Mouse (Mus musculus): ENCODE results near the gene Trim66. TPM values are rescaled to one million over a fixed set of nuclear protein-coding genes. Genes with fewer than 3 reads are reported as not detected.

Gene Trim66
- total RNA-seq, 2 experiments from 2014 or later: 0.05 to 0.11 TPM

DNA sequence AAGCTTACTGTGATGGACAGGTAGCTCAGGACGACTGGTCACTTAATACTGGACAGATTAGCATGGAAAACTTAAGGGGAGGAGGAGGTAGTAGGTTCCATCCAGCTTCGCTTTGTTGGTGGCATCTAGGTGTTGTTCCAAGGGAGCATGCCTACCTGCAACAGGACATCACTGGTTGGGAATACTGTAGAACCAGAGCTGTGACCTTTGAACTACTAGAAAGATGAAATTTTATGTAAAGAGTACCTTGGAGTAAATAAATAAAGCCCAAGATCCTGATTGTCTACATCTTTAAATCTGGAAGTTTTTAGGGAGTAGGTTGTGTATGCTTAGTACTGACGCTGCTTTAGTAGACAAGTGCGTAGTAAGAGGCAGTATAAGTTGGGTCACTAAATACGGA is 14.2 kb upstream of the Trim66 start:
- no peak for DNase-seq

- no peak for DNase-seq
Measured at GRCm38 (mm10) chr7:109519936-109520335, 12.0 kb upstream of the Trim66 start.

DNA sequence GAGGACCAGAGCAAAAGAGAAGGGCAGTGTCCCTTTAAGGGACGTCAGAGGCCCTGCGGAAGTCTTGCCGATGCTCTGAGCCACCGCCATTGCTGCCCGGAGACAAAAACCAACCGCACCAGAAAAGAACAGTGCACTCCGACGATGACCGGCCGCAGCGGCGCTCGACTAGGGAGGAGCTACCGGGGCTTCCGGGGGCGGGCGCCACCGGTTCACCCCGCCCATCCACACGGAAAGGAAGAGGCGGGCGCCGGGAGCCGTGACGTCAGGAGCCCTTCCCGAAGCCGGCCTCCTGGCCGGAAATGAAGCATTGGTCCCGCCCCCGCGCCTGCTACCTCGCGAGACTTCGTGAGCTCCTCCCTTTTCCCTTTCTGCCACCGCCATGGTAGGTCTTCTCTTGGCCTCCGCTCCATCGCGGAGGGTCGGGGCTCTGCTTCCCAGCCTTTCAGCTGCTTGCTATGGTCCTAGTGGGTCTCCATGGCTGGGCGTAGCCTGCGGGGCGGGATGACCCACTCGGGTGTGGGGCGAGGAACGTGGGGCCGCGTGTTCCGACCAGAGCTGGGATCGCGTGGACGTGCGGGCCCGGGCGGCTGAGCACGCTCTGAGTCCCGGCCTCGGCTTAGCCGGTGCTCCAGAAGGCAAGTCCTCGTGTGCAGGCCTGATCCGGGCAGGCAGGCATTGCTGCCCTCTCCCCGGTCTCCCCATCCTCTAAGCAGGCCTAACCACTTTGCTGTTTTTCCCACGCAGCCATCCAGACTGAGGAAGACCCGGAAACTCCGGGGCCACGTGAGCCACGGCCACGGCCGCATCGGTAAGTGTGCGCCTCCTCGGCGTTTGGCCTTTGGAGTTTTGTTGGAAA is 11.1 kb upstream of the Trim66 start, which contains the start of gene Rpl27a:
Gene Rpl27a, plus strand, starts transcription at position 310 of the 859 bp plus-strand sequence.
- DNase-seq: peak; percentile 99

GRCm38 (mm10) chr7:109518036-109518681 is 10.2 kb upstream of the Trim66 start:
- DNase-seq: no peak

DNA sequence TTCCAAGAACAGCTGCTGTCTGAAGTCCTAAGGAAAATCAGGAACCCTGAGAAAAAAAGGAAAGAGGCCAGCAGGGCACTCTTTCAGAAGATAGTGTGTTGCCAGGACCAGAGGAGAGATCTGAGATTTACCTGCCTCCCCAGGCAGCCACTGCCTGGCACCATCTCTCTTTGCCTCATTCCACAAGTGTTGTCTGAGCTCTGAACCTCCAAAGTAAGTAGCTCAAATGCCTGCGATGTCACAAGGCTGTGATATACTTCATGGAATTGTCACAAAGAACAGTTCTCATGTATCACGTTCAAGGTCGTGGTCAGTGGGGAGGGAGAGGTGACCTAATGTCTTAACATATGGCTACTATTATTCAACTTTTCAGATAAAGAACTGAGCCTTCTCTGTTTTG is 8.6 kb upstream of the Trim66 start:
- DNase-seq: no peak

GRCm38 (mm10) chr7:109511838-109512237 is 3.9 kb upstream of the Trim66 start:
- DNase-seq: no peak

GRCm38 (mm10) chr7:109510799-109511198 is 2.9 kb upstream of the Trim66 start:
- no peak for DNase-seq

GRCm38 (mm10) chr7:109507572-109507971 is 362 bp downstream of the Trim66 start:
- DNase-seq: no peak

- DNase-seq: no peak
Measured at GRCm38 (mm10) chr7:109507119-109507518, 815 bp downstream of the Trim66 start.

GRCm38 (mm10) chr7:109497507-109497906 is 10.4 kb downstream of the Trim66 start:
- no peak for DNase-seq

DNA sequence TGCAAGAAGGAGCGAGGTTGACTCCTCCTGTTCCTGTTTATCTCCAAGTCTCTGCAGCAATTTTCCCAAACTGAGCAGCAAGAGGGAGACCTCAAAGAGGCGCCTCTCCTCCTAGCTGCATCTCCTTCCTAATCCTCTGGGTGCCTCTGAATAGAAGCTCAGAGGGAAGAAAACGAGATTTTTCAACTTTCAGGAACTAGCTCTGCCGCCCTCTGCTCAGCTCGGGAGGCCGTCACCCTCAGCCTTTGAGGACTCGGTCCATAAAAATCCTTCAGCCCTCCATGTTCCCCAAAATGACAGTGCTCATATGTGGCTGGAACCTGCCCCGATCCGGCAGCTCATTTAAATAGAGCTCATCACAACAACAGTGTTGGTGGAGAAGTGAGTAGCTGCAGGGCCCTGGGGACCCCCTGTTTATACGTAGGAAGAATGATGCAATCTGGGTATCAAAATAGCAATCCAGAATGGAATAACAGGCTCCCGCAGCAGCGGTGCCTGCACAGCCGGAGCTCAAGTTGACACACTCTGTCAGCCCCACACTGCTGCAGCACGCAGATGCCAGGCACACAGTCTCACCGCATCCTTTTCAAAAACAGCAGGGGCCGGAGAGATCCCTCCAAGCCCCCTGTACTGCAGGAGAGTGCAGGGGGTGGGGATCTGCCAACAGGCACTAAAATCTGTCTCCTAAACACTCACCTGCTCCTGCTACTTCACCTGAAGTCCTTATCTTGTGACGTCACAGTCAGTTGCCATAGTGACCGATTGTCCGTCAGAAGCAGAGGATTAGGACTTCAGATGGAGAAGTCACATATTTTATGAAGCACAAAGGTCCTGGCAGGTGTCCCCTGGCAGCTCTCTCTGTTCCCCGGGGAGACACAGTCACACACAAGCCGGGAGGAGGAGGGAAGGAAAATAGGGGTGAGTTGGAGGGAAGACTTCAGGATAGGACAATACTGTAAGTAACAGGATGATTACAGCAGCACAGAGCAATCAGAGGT is 14.3 kb downstream of the Trim66 start:
- no peak for DNase-seq

DNA sequence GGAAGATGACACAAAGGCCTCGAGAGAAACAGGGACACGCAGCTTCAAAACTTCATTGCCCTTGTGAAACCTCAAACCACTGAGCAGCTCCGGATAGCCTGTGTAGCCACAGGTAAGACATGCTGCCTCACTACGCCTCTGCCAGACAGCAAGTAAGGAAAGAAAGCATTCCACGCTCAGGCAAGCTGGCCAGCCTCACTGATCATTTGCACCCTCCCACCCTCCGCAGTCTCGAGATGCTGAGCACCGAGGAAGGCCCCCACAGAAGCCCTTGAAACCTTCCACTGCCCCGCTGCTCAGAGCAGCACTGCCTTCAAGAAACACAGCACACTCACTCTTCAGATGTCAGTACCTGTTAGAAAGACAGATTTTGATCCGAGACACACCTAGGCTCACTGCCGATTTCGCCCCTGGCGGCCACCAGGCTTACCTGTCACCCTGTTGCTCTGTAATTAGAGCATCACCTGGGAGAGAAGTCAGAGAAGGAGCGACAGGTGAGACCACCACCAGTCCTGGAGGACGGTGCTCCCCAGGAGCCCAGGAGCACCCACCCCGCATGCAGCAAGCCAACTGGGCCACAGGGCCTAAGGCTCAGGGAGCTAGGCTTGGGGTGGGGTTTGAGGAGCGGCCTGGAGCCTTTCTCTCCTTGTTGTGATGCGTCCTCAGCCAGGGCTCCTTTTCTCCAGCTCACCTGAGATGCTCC is 15.2 kb downstream of the Trim66 start:
- DNase-seq: no peak

DNA sequence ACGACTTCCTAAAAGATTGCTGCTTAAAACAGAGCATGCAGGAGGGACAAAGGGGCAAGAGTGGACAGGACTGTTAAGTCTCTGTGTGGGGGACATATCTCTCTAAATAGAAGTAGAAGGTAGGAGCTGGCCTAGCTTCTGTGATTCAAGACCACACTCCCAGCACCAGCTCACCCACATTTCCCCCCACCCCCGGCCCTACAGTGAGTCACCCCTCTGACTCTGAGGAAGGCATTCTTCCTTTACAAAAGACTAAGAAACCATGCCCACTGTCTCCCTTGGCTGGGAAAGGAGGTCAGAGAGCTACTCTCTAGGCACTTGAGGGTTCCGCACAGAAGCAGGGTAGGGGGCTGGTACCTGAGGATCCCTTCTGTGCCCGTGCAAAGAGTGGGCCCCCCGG is 23.7 kb downstream of the Trim66 start:
- DNase-seq: no peak

DNA sequence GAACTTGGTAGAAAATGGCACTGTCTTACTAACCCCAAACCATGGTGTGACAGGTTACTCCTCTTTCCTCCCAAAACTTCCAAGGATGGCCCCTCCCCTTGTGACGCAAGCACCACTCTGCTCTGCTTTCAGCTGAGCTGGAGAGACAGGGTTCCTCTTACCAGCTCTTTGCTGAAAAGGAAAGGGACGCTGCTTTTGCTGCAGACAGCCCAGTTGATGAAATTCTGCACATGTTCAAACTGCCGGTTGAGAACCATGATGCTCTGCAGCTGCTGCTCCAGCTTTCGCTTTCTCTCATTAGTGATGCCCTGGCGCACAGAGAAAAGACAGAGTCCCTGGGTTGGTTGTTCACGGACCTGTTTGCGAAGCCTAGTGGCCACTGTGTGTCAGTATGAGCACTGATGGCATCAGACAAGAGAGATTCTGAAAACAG is 27.2 kb downstream of the Trim66 start:
- DNase-seq: peak; percentile 34

DNA sequence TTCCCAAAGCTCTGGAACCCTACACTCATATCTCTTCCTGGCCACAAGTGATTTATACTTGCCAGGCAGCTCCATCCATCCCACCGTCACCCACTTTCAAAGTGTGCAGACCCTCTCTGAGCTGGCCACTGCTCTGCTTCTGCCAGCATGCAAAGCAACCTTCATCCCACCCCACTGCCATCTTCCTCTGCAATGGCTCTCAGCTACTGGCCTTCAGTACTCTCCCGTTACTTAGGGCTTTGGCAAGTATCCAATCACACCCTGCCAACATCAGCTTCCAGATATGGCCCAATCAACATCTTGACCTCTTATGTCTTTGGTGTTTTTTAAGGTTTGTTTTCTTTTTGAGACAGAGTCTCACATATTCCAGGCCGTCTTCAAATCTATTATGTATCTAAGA is 30.0 kb downstream of the Trim66 start:
- no peak for DNase-seq

DNA sequence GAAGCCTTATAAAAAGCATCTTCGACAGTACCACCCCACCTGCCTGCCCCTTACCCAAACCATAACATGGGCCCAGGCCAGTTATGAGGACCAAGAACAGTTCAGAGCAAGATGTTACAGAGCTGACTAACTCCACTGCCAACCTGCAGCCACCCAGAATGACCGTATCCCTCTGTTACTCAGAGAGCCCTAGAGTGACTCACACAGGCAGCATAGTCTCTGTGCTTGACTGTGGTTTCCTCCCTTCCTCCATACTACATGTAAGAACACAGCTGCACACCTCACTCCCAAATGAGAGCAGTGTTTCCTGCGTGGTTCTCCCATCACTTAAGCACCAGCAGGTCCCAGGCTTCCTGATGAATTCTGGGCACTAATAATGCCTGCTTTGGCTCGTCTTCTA is 37.2 kb downstream of the Trim66 start:
- DNase-seq: no peak

- DNase-seq: no peak
Measured at GRCm38 (mm10) chr7:109468262-109468701, 39.7 kb downstream of the Trim66 start.

DNA sequence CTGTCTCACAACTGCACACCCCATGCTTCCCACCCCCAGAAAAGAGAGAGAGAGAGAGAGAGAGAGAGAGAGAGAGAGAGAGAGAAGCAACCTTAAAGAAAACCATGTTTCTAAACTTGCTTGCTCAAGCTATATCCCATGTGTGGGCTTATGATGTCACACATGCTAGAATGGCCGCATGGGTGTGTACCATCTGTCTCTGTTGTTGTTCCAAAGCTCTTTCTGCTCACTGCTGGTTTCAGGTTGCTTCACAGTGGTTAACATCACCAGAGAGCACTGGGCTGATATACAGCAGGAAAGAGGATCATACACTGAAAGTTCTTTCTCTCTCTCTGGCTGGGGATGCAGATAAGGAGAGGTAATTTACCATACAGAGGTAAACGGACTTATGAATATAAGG is 40.3 kb downstream of the Trim66 start:
- DNase-seq: no peak

DNA sequence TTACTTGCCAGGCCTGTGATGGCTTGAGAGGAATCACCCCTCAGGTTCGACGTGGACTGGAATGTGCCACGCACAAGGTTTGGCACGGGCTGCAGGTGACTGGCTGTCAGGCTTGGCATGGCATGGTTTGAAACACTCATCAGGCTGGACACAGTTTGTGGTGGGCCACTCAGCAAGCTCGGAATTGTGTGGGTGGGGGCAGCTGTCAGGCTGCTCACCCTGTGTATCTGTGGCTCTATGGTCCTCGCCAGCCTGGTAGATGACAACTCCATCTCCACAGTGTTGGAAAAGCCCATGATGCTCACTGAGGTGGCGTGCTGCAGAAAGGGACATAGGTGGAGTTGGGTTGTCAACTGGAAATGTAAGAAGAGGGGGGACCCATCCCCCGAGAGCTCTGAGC is 47.2 kb downstream of the Trim66 start:
- DNase-seq: no peak

DNA sequence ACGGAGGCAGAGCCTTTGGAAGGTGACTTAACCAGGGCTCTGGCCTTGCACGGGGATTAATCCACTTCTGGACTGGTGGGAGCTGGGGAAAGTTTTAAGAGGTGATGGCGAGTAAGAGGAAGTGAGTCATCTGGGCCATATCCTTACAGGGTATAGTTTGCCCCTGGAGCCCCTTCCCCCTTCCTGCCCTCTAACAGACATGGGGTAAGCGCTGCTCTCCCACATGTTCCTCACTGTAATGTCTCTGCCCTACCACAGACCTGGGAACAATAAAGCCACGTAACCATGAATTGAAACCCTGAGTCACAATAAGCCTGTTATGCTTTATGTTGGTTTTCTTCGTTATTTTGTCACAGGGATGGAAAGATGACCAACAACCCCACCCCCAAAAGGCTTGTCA is 51.4 kb downstream of the Trim66 start:
- DNase-seq: no peak

GRCm38 (mm10) chr7:109455748-109456147 is 52.2 kb downstream of the Trim66 start:
- no peak for DNase-seq

GRCm38 (mm10) chr7:109454856-109455255 is 53.1 kb downstream of the Trim66 start:
- DNase-seq: no peak

Data from heart, postnatal 4 days (tissue).